Mouse (Mus musculus): ENCODE results near the gene Fam71e1.

DNA sequence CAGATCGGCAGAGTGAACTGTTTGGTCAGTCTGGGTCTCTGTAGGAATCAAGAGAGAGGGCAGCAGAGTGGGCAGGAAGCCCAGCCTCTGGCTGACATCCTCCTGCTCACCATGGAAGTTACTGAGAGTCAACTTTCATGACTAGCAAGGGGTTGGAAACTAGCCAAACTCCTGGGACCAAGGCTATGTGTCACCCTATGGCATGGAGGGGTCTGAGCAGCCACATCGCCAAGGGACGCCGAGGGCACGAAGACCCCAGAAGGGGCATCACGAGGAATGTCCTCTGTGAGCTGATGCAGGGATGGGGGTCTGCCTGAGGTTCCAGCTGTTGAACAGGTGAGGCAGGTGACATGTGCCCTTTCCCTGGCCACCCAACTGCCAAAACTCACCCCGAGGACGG is 7.8 kb upstream of the Fam71e1 start:
- TF ChIP-seq POLR2A (IDR thresholded peaks at IDR 0.05; ENCODE audit: extremely low read depth, insufficient read depth, low read length): no peak
- TF ChIP-seq CTCF (IDR thresholded peaks at IDR 0.05; ENCODE audit: low read depth, low read length): no peak
